Mouse (Mus musculus): Measurements from ENCODE around the gene Cep131. TPM values are rescaled to one million over a fixed set of nuclear protein-coding genes. Genes with fewer than 3 reads are reported as not detected.
A peak's percentile ranks its signal among the peaks of the same experiment; 100 is the strongest.

Cep131 gene
- polyA plus RNA-seq, 1 experiment, result 13.5 TPM

DNA sequence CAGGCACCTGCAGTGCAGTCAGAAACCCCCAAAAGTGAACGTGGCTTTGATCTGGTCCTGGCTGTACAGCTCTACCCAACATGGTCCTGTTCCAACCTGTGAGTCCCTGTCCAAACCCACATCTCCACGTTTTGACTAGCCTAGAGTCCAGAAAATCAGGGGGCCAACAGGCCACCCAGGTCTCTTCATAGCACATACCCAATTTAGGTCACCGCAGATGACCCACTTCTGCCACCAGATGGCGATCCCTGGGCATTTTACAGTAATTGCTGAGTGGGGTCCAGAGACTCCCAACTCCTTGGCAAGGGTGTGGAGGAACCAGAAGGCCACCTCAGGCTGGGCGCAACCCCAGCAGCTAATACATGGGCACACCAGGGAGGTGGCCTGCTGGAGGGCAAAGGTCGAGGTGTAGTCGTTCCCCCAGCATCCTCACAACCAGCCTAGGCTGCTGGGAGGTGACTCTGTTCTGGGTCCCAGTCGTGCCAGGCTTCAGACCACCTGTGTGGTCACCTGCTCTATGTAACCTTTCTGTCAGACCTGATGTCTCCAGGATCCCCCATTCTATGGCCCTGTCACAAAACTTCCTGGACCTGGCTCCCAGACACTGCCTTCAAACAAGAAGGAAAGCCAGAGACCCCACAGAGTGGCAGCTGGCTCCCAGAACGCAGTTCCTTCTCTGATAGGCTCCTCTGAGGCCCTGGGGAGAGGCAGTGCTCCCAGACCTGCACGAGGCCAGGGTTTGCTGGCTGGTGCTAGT is 56.3 kb downstream of the Cep131 start:
- TF ChIP-seq POLR2A (IDR thresholded peaks at IDR 0.05; ENCODE audit: borderline replicate concordance, low read depth, low read length), result no peak
- peak; percentile 87 for TF ChIP-seq CTCF (IDR thresholded peaks at IDR 0.05; ENCODE audit: low read depth, low read length)
- no peak overlapping the region for H3K4me3 ChIP-seq (ENCODE audit: insufficient read depth, low read length)

DNA sequence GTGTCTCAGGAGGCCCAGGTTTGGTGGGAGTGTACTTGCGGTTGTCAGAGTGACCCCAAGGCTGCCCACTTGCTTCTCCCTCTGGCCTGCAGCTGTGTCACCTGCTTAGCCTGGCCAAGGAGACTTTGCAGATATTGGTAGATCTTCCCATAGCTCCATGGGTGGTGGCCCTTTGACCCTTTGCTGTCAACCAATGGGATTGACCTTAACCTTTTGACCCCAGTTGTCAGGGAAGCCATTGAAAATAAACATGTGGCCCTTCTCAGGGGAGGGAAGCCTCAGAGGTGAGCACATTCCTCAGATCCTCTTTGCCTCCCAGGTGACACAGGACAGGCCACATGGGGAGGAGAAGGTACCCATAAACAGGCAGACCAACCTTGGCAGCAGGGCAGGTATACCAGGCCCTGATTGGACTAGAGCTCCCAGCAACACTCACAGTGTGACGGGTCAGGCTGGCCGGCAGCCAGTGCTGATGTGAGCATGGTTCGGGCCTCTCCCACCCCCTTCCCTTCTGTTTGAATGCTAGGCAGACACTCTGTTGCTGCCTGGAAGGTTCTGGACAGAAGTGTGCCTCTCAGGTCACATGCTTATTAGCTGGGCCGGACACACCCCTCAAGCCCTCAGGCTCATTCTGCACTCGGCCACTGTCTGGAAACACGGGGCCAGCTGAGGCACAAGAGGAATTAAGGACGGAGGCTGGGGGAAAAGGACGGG is 57.0 kb downstream of the Cep131 start:
- no peak overlapping the region for H3K4me3 ChIP-seq (ENCODE audit: insufficient read depth, low read length)
- H3K4me1 ChIP-seq (ENCODE audit: control insufficient read depth, insufficient read depth, low read length), result peaks cover 17% of the 10 kb centered on the region
- no peak for TF ChIP-seq POLR2A (IDR thresholded peaks at IDR 0.05; ENCODE audit: borderline replicate concordance, low read depth, low read length)
- no peak for TF ChIP-seq CTCF (IDR thresholded peaks at IDR 0.05; ENCODE audit: low read depth, low read length)
- no peak overlapping the region for H3K27ac ChIP-seq (ENCODE audit: insufficient read depth, low read depth, low read length)

More for the DNA sequence above, 56.3 kb downstream of the Cep131 start:
- no peak overlapping the region for H3K27ac ChIP-seq (ENCODE audit: insufficient read depth, low read depth, low read length)
- H3K4me1 ChIP-seq (ENCODE audit: control insufficient read depth, insufficient read depth, low read length), result peaks cover 20% of the 10 kb centered on the region

DNA sequence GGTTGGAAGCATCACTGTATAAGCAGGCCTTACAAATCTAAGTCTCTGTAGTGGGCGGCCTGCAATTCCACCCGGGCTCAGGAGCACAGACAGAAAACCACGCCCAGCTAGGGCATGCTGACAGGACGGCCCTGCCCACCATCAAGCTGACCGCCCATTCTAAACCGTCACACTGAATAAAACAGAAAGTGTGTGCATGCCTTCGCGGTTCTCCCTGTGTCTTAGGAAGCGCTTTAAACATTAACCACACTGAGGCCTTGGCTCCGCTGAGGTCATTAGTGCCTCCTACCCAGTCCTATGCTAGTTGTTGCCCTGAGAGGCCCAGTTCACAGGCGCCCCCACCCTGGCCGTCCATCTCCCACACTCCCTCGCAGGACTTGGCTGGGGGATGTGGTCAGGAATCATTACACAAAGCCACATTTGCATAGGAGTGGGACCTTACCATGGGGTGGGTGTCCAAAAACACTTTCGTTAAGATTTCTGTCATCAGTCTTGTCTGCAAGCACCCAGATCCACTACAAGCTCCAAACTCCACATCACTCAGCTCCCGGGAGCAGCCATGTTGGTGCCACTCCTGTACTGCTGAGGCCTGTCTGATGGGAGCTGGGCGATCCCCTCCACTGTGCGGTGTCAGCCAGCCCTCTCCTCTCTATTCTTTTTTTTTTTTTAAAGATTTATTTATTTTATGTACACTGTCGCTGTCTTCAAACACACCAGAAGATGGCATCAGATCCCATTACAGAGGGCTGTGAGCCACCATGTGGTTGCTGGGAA is 58.1 kb downstream of the Cep131 start:
- no peak overlapping the region for H3K4me3 ChIP-seq (ENCODE audit: insufficient read depth, low read length)
- H3K27ac ChIP-seq (ENCODE audit: insufficient read depth, low read depth, low read length), result no peak overlapping the region
- peaks cover 8% of the 10 kb centered on the region for H3K4me1 ChIP-seq (ENCODE audit: control insufficient read depth, insufficient read depth, low read length)
- TF ChIP-seq CTCF (IDR thresholded peaks at IDR 0.05; ENCODE audit: low read depth, low read length), result no peak
- no peak for TF ChIP-seq POLR2A (IDR thresholded peaks at IDR 0.05; ENCODE audit: borderline replicate concordance, low read depth, low read length)

DNA sequence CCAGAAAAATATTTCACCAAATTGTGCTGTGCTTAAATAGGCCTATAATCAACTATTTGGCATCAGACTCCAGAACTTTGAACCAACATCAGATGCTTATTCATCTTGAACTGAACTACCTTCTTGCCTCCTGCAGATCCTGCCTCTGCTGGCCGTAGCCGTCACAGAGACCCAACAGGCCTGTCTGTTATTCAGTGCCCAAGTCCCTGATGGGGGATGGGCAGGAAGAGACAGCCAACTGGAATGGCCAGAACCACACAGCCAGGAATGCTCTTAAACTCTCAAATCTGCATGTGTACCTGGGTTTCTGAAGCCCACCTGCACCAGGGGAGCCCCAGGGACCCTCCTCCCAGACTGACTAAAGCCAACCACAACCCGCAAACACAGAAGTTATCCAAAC is 59.7 kb downstream of the Cep131 start:
- H3K27ac ChIP-seq (ENCODE audit: insufficient read depth, low read depth, low read length), result no peak overlapping the region

DNA sequence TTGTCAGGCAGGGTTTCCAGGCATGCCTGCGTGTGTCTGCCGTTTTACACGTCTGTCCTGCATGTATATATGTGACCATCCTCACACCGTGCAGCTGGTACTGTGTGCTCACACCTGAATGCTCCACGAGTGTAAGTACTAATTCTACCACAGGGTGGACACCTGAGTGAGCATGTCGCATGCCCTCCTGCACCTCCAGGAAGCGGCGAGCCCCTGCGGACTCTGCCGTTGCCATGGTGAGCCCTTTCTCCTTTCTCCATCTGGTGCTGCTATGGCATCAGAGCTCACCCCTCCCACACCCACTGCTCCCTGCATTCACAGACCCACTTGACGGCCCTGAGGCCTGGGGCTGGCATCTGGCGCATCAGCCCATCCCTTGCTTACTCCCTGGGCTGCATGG is 63.8 kb downstream of the Cep131 start:
- H3K4me3 ChIP-seq (ENCODE audit: insufficient read depth, low read length), result no peak overlapping the region
- TF ChIP-seq POLR2A (IDR thresholded peaks at IDR 0.05; ENCODE audit: borderline replicate concordance, low read depth, low read length) (no peak), CTCF (IDR thresholded peaks at IDR 0.05; ENCODE audit: low read depth, low read length) (no peak)
- no peak overlapping the region for H3K27ac ChIP-seq (ENCODE audit: insufficient read depth, low read depth, low read length)
- no peaks in the 10 kb centered on the region for H3K4me1 ChIP-seq (ENCODE audit: control insufficient read depth, insufficient read depth, low read length)

More for the DNA sequence above, 59.7 kb downstream of the Cep131 start:
- no peak for TF ChIP-seq CTCF (IDR thresholded peaks at IDR 0.05; ENCODE audit: low read depth, low read length)
- no peak for TF ChIP-seq POLR2A (IDR thresholded peaks at IDR 0.05; ENCODE audit: borderline replicate concordance, low read depth, low read length)
- Histone ChIP-seq H3K4me1 (ENCODE audit: control insufficient read depth, insufficient read depth, low read length) (0 out of 2 replicates have a peak, but pooled peaks cover 3% of the 10 kb centered on the region), H3K4me3 (ENCODE audit: insufficient read depth, low read length) (no peak overlapping the region)

DNA sequence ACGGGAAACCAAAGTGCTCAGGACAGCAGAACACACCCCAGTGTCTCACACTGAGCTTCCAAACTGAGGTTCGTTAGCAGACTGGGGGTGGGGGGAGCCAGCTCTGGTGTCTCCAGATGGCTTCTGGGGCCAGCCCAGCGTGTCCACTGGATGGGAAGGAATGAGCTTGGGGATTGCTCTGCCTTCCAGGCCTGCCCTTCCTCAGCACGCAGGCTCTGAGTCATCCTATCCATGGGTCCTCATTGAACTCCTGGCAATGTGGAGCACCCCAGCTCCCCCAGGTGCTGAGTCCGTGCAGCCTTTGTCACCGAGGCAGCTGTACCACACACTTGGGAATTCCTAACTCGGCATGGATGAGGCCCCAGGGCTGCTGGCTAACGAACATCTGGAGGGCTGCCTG is 64.4 kb downstream of the Cep131 start:
- Histone ChIP-seq H3K27ac (ENCODE audit: insufficient read depth, low read depth, low read length) (no peak overlapping the region), H3K4me3 (ENCODE audit: insufficient read depth, low read length) (no peak overlapping the region), H3K4me1 (ENCODE audit: control insufficient read depth, insufficient read depth, low read length) (no peaks in the 10 kb centered on the region)
- TF ChIP-seq POLR2A (IDR thresholded peaks at IDR 0.05; ENCODE audit: borderline replicate concordance, low read depth, low read length) (no peak), CTCF (IDR thresholded peaks at IDR 0.05; ENCODE audit: low read depth, low read length) (no peak)

DNA sequence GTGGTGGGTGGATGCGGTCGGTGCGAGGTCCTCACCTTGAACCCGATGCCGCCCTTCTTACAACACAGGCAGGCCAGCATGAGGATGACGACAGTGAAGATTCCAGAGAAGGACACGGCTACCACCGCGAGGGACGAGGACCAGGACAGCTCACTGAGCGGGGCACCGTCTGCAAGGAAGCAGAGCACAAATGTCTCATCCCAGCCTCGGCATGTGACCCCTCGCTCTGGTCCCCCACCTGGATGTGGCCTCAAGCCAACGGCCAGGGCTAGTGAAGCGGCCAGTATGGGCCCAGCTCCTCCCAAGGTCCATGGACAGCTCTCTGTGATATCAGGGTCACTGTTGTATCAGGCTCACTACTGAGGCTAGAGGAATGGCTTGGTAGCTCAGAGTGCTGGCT is 65.3 kb downstream of the Cep131 start:
- no peak for TF ChIP-seq CTCF (IDR thresholded peaks at IDR 0.05; ENCODE audit: low read depth, low read length)
- no peak for TF ChIP-seq POLR2A (IDR thresholded peaks at IDR 0.05; ENCODE audit: borderline replicate concordance, low read depth, low read length)
- Histone ChIP-seq H3K27ac (ENCODE audit: insufficient read depth, low read depth, low read length) (no peak overlapping the region), H3K4me1 (ENCODE audit: control insufficient read depth, insufficient read depth, low read length) (no peaks in the 10 kb centered on the region), H3K4me3 (ENCODE audit: insufficient read depth, low read length) (no peak overlapping the region)

DNA sequence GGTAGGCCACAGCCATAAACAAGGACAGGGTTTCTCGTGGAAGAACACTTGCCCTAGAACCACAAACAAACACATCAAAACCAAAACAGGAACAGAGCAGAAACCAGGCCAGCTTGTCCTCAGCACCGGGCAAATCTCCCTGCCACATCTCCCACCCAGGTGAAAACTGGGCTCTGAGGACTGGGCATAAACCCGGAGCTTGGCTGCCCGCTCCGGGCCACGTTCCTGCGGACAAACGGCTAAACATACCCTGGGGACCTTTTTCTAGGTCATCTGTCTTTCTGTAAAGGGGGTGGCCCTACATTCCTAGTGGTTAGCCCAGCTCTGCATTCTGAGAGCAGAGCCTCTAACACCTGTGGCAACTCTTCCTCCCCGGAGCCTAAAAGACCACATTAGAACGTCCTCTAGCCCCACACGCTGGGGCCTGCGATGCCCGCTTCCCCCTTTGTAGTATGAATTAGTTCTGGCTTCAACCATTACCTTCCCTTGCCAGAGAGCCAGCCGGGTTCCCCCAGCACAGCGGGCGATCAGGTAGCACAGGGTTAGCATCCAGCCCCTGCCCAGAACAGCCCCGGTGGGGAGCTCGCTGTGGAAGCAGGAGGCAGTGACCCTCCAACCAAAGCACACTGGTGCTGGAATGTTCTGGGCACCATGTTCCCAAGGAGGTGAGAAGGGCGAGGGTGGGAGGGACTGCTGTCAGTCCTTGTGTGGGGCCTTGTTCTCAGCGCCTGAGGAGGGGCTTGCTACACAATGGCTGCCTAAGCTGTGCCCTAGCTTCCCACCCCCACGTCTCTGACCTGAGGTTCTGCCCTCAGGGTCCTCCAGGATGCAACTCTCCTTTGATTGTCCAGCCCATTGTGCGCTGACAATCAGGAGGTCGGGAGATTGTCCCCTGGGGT is 66.8 kb downstream of the Cep131 start:
- Histone ChIP-seq H3K4me3 (ENCODE audit: insufficient read depth, low read length) (no peak overlapping the region), H3K27ac (ENCODE audit: insufficient read depth, low read depth, low read length) (no peak overlapping the region), H3K4me1 (ENCODE audit: control insufficient read depth, insufficient read depth, low read length) (no peaks in the 10 kb centered on the region)
- no peak for TF ChIP-seq POLR2A (IDR thresholded peaks at IDR 0.05; ENCODE audit: borderline replicate concordance, low read depth, low read length)
- no peak for TF ChIP-seq CTCF (IDR thresholded peaks at IDR 0.05; ENCODE audit: low read depth, low read length)

DNA sequence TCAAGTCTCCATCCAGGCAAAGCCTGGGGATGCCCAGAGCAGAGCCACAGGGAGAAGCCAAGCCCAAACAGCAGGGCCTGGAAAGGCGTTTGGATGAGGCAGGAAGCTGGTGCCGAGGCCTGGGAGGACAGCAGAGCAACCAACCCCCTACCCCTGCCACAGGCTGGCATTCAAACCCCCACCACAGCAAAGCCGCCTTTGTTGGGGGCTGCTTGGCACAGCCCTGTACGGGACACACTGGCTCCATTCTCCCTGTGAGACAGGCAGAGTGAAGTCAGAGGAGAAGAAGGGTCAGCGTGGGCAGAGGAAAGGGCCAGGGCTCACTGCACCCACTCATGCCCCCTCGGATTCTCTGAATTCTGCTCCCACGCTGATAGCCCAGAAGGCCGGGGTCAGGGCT is 69.6 kb downstream of the Cep131 start:
- H3K4me1 ChIP-seq (ENCODE audit: control insufficient read depth, insufficient read depth, low read length), result peaks cover 5% of the 10 kb centered on the region
- H3K4me3 ChIP-seq (ENCODE audit: insufficient read depth, low read length), result no peak overlapping the region
- TF ChIP-seq CTCF (IDR thresholded peaks at IDR 0.05; ENCODE audit: low read depth, low read length), result no peak
- no peak for TF ChIP-seq POLR2A (IDR thresholded peaks at IDR 0.05; ENCODE audit: borderline replicate concordance, low read depth, low read length)
- no peak overlapping the region for H3K27ac ChIP-seq (ENCODE audit: insufficient read depth, low read depth, low read length)

All from bone marrow macrophage, adult 2 months (primary cell).